Mouse (Mus musculus) liver, postnatal 0 days (tissue): ENCODE measurements around the gene Adora2a.

Source experiments
- CTCF ChIP-seq: sonication (generic); IDR thresholded peaks from 2 replicates; pipeline ENCODE4 v1.5.1; 2016; ENCODE audit warnings: antibody characterized with exemption, low read depth
- EP300 ChIP-seq: IDR thresholded peaks from 2 replicates; pipeline ENCODE4 v1.6.1; 2016; ENCODE audit warnings: antibody characterized with exemption, low read depth, mild to moderate bottlenecking

- TF ChIP-seq CTCF (no peak), EP300 (no peak)
Measured at GRCm38 (mm10) chr10:75318206-75318605, 1.5 kb downstream of the Adora2a start.
